Mouse (Mus musculus) midbrain, postnatal 0 days (tissue): ENCODE measurements around the gene Ap1s3. TPM values are rescaled to one million over a fixed set of nuclear protein-coding genes. Genes with fewer than 3 reads are reported as not detected.

ENCODE experiments used
- ATAC-seq: fragments of 200-750 bp; cut with Nextera tagmentation; 2 replicates; pipeline ENCODE4 v1.8.0; 2017; ENCODE audit warnings: moderate number of reproducible peaks, mild to moderate bottlenecking, moderate TSS enrichment, moderate library complexity; ENCODE audit not compliant: low FRiP score
- DNase-seq: peaks from one replicate; pipeline ENCODE4 v3.0.0-alpha.2; 2015; ENCODE audit warnings: low spot score
- H3K27ac ChIP-seq: fragments of 300-500 bp; sonication (generic); 2 replicates; pipeline ENCODE4 v1.5.1; 2014; ENCODE audit warnings: low read depth, mild to moderate bottlenecking, low read length, mixed read lengths
- H3K27me3 ChIP-seq: fragments of 300-500 bp; sonication (generic); 2 replicates; pipeline ENCODE4 v1.6.1; 2014; ENCODE audit warnings: low read length, control low read depth, mixed read lengths; ENCODE audit not compliant: insufficient read depth
- H3K36me3 ChIP-seq: fragments of 300-500 bp; sonication (generic); 2 replicates; pipeline ENCODE4 v1.6.1; 2014; ENCODE audit warnings: low read length, control low read depth, mixed read lengths; ENCODE audit not compliant: insufficient read depth
- H3K4me1 ChIP-seq: fragments of 300-500 bp; sonication (generic); 2 replicates; pipeline ENCODE4 v1.6.1; 2014; ENCODE audit warnings: mild to moderate bottlenecking, control low read depth, antibody characterized with exemption, low read length, mixed read lengths; ENCODE audit not compliant: insufficient read depth
- H3K4me2 ChIP-seq: fragments of 300-500 bp; sonication (generic); 2 replicates; pipeline ENCODE4 v1.6.1; 2014; ENCODE audit warnings: low read depth, mild to moderate bottlenecking, low read length, mixed read lengths; ENCODE audit not compliant: poor library complexity, severe bottlenecking
- H3K4me3 ChIP-seq: fragments of 300-500 bp; sonication (generic); 2 replicates; pipeline ENCODE4 v1.5.1; 2014; ENCODE audit warnings: low read depth, mild to moderate bottlenecking, low read length, moderate library complexity
- H3K9ac ChIP-seq: fragments of 300-500 bp; sonication (generic); replicated peaks from 2 replicates; pipeline ENCODE4 v1.6.1; 2014; ENCODE audit warnings: mild to moderate bottlenecking, low read length, moderate library complexity, mixed read lengths; ENCODE audit not compliant: poor library complexity, severe bottlenecking
- H3K9me3 ChIP-seq: fragments of 300-500 bp; sonication (generic); 2 replicates; pipeline ENCODE4 v1.6.1; 2016; ENCODE audit warnings: low read length, control low read depth
- CTCF ChIP-seq: IDR thresholded peaks from 2 replicates; pipeline ENCODE4 v1.5.1; 2016; ENCODE audit warnings: antibody characterized with exemption, mild to moderate bottlenecking
- WGBS: fragments of 180-500 bp; shearing (Covaris S2); extraction: QIAGEN DNeasy Blood & Tissue Kit; methylation state at CpG from one replicate; pipeline ENCODE4 v1.1.7; 2014; 5-methylcytosine and 5-hydroxymethylcytosine counted together
- polyA plus RNA-seq: library from polyadenylated mRNA; unstranded; fragments of >200 nt; fragmentation: Nextera tagmentation; extraction: Ambion mirVana; gene quantifications from 2 replicates; pipeline ENCODE4 v1.2.1, GENCODE M21; 2015
- total RNA-seq: library from RNA; depleted of rRNA; stranded (reverse); fragments of >200 nt; gene quantifications from 2 replicates; pipeline ENCODE4 v1.2.3, GENCODE M21; 2014; rRNA removed

Ap1s3 gene
- total and polyA plus RNA-seq, 2 experiments from 2014 or later = 0.35 to 0.82 TPM

- DNase-seq (peak; percentile 91), ATAC-seq (peak; percentile 92)
- TF ChIP-seq CTCF = no peak
- Histone ChIP-seq H3K4me1 (no peaks in the 10 kb centered on the region), H3K27ac (peak overlapping the region; percentile 83), H3K36me3 (no peaks in the 10 kb centered on the region), H3K27me3 (no peaks in the 10 kb centered on the region), H3K9me3 (no peaks in the 10 kb centered on the region), H3K4me3 (peak overlapping the region; percentile 35), H3K4me2 (peak overlapping the region; percentile 57), H3K9ac (peak overlapping the region; percentile 56)
- WGBS = under 1% methylated on average over 15 of the region's 15 CpGs
These were observed 90.6 kb downstream of the Ap1s3 start for GRCm38 (mm10) chr1:79581136-79581679.

- Histone ChIP-seq H3K4me2 (no peak overlapping the region), H3K36me3 (no peaks in the 10 kb centered on the region), H3K9ac (no peak overlapping the region), H3K27ac (no peak overlapping the region), H3K4me3 (no peak overlapping the region), H3K4me1 (no peaks in the 10 kb centered on the region), H3K9me3 (no peaks in the 10 kb centered on the region), H3K27me3 (no peaks in the 10 kb centered on the region)
- no peak for ATAC-seq
- 77% methylated on average over 3 of the region's 3 CpGs for WGBS
- TF ChIP-seq CTCF = no peak
- no peak for DNase-seq
These were observed 94.4 kb downstream of the Ap1s3 start for GRCm38 (mm10) chr1:79577357-79577756.

GRCm38 (mm10) chr1:79571912-79572311 lies 99.9 kb downstream of the Ap1s3 start:
- no peak overlapping the region for H3K27ac ChIP-seq
- H3K4me3 ChIP-seq = no peak overlapping the region
- TF ChIP-seq CTCF = no peak
- H3K36me3 ChIP-seq = no peaks in the 10 kb centered on the region
- no peak for DNase-seq
- no peaks in the 10 kb centered on the region for H3K4me1 ChIP-seq
- no peaks in the 10 kb centered on the region for H3K9me3 ChIP-seq
- H3K4me2 ChIP-seq = no peak overlapping the region
- ATAC-seq = no peak
- WGBS = 74% methylated on average over 4 of the region's 4 CpGs
- H3K9ac ChIP-seq = no peak overlapping the region
- no peaks in the 10 kb centered on the region for H3K27me3 ChIP-seq

GRCm38 (mm10) chr1:79571126-79571525 lies 100.6 kb downstream of the Ap1s3 start:
- 20% methylated on average over 6 of the region's 6 CpGs for WGBS
- Histone ChIP-seq H3K9ac (no peak overlapping the region), H3K27ac (no peak overlapping the region), H3K9me3 (no peaks in the 10 kb centered on the region), H3K36me3 (no peaks in the 10 kb centered on the region), H3K4me2 (no peak overlapping the region), H3K4me3 (no peak overlapping the region), H3K27me3 (no peaks in the 10 kb centered on the region), H3K4me1 (no peaks in the 10 kb centered on the region)
- ATAC-seq = no peak
- peak; percentile 9 for DNase-seq
- TF ChIP-seq CTCF = no peak

- no peaks in the 10 kb centered on the region for H3K36me3 ChIP-seq
- 83% methylated on average over 5 of the region's 5 CpGs for WGBS
- H3K9ac ChIP-seq = no peak overlapping the region
- no peak for ATAC-seq
- H3K4me3 ChIP-seq = no peak overlapping the region
- no peak overlapping the region for H3K27ac ChIP-seq
- H3K4me1 ChIP-seq = no peaks in the 10 kb centered on the region
- no peaks in the 10 kb centered on the region for H3K9me3 ChIP-seq
- H3K27me3 ChIP-seq = no peaks in the 10 kb centered on the region
- no peak for DNase-seq
- H3K4me2 ChIP-seq = no peak overlapping the region
- no peak for TF ChIP-seq CTCF
These were observed 110.6 kb downstream of the Ap1s3 start for GRCm38 (mm10) chr1:79561186-79561585.

Other genes with a start within 250 kb of the Ap1s3 start
- gene Scg2, start 231.9 kb downstream of the Ap1s3 start, total RNA-seq = 173 and 198 TPM in 2 replicates
- 290 and 309 TPM in 2 replicates for gene Scg2, start 231.9 kb downstream of the Ap1s3 start, polyA plus RNA-seq
- 24.9 and 34.8 TPM in 2 replicates for gene Mrpl44, start 104.0 kb upstream of the Ap1s3 start, total RNA-seq
- 36.0 and 36.4 TPM in 2 replicates for gene Mrpl44, start 104.0 kb upstream of the Ap1s3 start, polyA plus RNA-seq
- 104 and 111 TPM in 2 replicates for gene Wdfy1, start 104.2 kb upstream of the Ap1s3 start, total RNA-seq
- gene Wdfy1, start 104.2 kb upstream of the Ap1s3 start, polyA plus RNA-seq = 94.9 and 98.1 TPM in 2 replicates
- gene Serpine2, start 189.2 kb upstream of the Ap1s3 start, total RNA-seq = 254 TPM in 2 replicates
- gene Serpine2, start 189.2 kb upstream of the Ap1s3 start, polyA plus RNA-seq = 386 and 444 TPM in 2 replicates